Mouse (Mus musculus): ENCODE results near the gene 3110009E18Rik. TPM values are rescaled to one million over a fixed set of nuclear protein-coding genes. Genes with fewer than 3 reads are reported as not detected.

The 3110009E18Rik gene
- polyA plus RNA-seq, 1 experiment: 5.6 TPM

- Histone ChIP-seq H3K27me3 (ENCODE audit: control insufficient read depth, insufficient read depth, low read length) (no peaks in the 10 kb centered on the region), H3K36me3 (ENCODE audit: control insufficient read depth, insufficient read depth, low read length) (no peaks in the 10 kb centered on the region), H3K4me3 (ENCODE audit: control insufficient read depth, low read depth, low read length) (no peak overlapping the region), H3K4me1 (ENCODE audit: control insufficient read depth, insufficient read depth, low read length) (no peaks in the 10 kb centered on the region), H3K27ac (ENCODE audit: control insufficient read depth, insufficient read depth, low read depth, low read length) (no peak overlapping the region)
- TF ChIP-seq CTCF (IDR thresholded peaks at IDR 0.05; ENCODE audit: control insufficient read depth, insufficient read depth, insufficient replicate concordance, low read depth, low read length): no peak
- TF ChIP-seq POLR2A (IDR thresholded peaks at IDR 0.05; ENCODE audit: control insufficient read depth, low read depth, low read length): no peak
These were observed 47.7 kb downstream of the 3110009E18Rik start for GRCm38 (mm10) chr1:120168674-120169073.

GRCm38 (mm10) chr1:120170307-120170706 lies 49.3 kb downstream of the 3110009E18Rik start:
- Histone ChIP-seq H3K36me3 (ENCODE audit: control insufficient read depth, insufficient read depth, low read length) (no peaks in the 10 kb centered on the region), H3K27ac (ENCODE audit: control insufficient read depth, insufficient read depth, low read depth, low read length) (no peak overlapping the region), H3K27me3 (ENCODE audit: control insufficient read depth, insufficient read depth, low read length) (no peaks in the 10 kb centered on the region), H3K4me3 (ENCODE audit: control insufficient read depth, low read depth, low read length) (no peak overlapping the region), H3K4me1 (ENCODE audit: control insufficient read depth, insufficient read depth, low read length) (peaks cover 3% of the 10 kb centered on the region)
- TF ChIP-seq CTCF (IDR thresholded peaks at IDR 0.05; ENCODE audit: control insufficient read depth, insufficient read depth, insufficient replicate concordance, low read depth, low read length) (no peak), POLR2A (IDR thresholded peaks at IDR 0.05; ENCODE audit: control insufficient read depth, low read depth, low read length) (no peak)

DNA sequence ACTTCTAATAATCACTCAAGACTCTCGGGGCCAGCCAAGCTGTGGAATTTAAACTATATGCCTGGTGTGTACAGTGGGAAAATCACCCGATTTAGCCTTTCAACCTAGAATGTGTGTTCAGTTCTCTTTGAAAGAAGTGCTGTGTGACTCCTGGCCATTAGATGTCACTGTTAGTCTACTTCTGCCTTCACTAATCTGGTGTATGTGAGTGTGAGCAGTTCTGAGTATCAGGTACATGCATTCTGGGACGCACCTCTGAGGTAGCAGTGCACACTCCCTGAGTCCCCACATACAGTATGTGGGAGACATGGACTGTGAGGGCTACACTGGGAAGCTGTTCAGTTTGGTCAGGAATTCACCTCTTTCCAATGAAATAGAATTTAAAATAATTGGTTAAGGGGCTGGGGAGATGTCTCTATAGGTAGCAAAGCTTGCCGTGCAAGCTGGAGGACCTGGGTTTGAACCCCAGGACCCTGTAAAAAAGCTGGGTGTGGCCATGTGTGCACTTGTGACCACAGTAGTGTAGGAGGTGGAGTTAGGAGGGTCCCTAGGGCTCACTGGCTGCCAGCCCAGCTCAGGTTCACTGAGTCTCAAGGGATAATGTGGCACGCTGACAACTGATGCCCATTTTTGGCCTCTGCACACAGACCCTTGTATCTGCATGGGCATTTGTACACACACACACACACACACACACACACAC lies 51.0 kb downstream of the 3110009E18Rik start:
- TF ChIP-seq CTCF (IDR thresholded peaks at IDR 0.05; ENCODE audit: control insufficient read depth, insufficient read depth, insufficient replicate concordance, low read depth, low read length): no peak
- TF ChIP-seq POLR2A (IDR thresholded peaks at IDR 0.05; ENCODE audit: control insufficient read depth, low read depth, low read length): no peak
- no peaks in the 10 kb centered on the region for H3K27me3 ChIP-seq (ENCODE audit: control insufficient read depth, insufficient read depth, low read length)
- H3K4me3 ChIP-seq (ENCODE audit: control insufficient read depth, low read depth, low read length): no peak overlapping the region
- H3K27ac ChIP-seq (ENCODE audit: control insufficient read depth, insufficient read depth, low read depth, low read length): no peak overlapping the region
- no peaks in the 10 kb centered on the region for H3K36me3 ChIP-seq (ENCODE audit: control insufficient read depth, insufficient read depth, low read length)
- peaks cover 3% of the 10 kb centered on the region for H3K4me1 ChIP-seq (ENCODE audit: control insufficient read depth, insufficient read depth, low read length)

DNA sequence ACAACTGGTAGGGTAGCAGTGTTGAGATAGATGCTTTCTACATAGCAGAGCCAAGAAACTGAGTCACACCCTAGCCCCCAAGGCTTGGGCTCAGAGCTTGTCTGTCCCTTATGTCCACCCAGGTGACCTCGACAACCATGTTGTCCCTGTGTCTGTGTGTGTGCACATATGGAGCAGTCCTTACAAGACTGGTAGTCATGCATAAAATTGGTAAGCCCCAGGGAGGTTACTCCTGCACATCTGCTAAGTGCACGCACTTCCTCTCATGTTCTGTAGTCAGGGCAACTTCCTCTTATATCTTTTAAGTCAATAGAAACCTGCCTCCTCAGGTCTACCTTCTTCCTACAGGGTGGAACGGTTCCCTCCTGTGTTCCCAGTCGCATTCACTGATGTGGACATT lies 54.0 kb downstream of the 3110009E18Rik start:
- Histone ChIP-seq H3K36me3 (ENCODE audit: control insufficient read depth, insufficient read depth, low read length) (no peaks in the 10 kb centered on the region), H3K27ac (ENCODE audit: control insufficient read depth, insufficient read depth, low read depth, low read length) (no peak overlapping the region), H3K4me1 (ENCODE audit: control insufficient read depth, insufficient read depth, low read length) (peaks cover 3% of the 10 kb centered on the region), H3K27me3 (ENCODE audit: control insufficient read depth, insufficient read depth, low read length) (no peaks in the 10 kb centered on the region), H3K4me3 (ENCODE audit: control insufficient read depth, low read depth, low read length) (no peak overlapping the region)
- TF ChIP-seq POLR2A (IDR thresholded peaks at IDR 0.05; ENCODE audit: control insufficient read depth, low read depth, low read length) (no peak), CTCF (IDR thresholded peaks at IDR 0.05; ENCODE audit: control insufficient read depth, insufficient read depth, insufficient replicate concordance, low read depth, low read length) (no peak)

GRCm38 (mm10) chr1:120176313-120176712 lies 55.3 kb downstream of the 3110009E18Rik start:
- Histone ChIP-seq H3K4me1 (ENCODE audit: control insufficient read depth, insufficient read depth, low read length) (peaks cover 3% of the 10 kb centered on the region), H3K4me3 (ENCODE audit: control insufficient read depth, low read depth, low read length) (no peak overlapping the region), H3K27ac (ENCODE audit: control insufficient read depth, insufficient read depth, low read depth, low read length) (no peak overlapping the region), H3K36me3 (ENCODE audit: control insufficient read depth, insufficient read depth, low read length) (no peaks in the 10 kb centered on the region), H3K27me3 (ENCODE audit: control insufficient read depth, insufficient read depth, low read length) (no peaks in the 10 kb centered on the region)
- TF ChIP-seq POLR2A (IDR thresholded peaks at IDR 0.05; ENCODE audit: control insufficient read depth, low read depth, low read length): no peak
- TF ChIP-seq CTCF (IDR thresholded peaks at IDR 0.05; ENCODE audit: control insufficient read depth, insufficient read depth, insufficient replicate concordance, low read depth, low read length): no peak

GRCm38 (mm10) chr1:120177141-120177540 lies 56.2 kb downstream of the 3110009E18Rik start:
- Histone ChIP-seq H3K27ac (ENCODE audit: control insufficient read depth, insufficient read depth, low read depth, low read length) (no peak overlapping the region), H3K27me3 (ENCODE audit: control insufficient read depth, insufficient read depth, low read length) (no peaks in the 10 kb centered on the region), H3K36me3 (ENCODE audit: control insufficient read depth, insufficient read depth, low read length) (no peaks in the 10 kb centered on the region), H3K4me3 (ENCODE audit: control insufficient read depth, low read depth, low read length) (no peak overlapping the region), H3K4me1 (ENCODE audit: control insufficient read depth, insufficient read depth, low read length) (peaks cover 3% of the 10 kb centered on the region)
- TF ChIP-seq CTCF (IDR thresholded peaks at IDR 0.05; ENCODE audit: control insufficient read depth, insufficient read depth, insufficient replicate concordance, low read depth, low read length): no peak
- TF ChIP-seq POLR2A (IDR thresholded peaks at IDR 0.05; ENCODE audit: control insufficient read depth, low read depth, low read length): no peak

DNA sequence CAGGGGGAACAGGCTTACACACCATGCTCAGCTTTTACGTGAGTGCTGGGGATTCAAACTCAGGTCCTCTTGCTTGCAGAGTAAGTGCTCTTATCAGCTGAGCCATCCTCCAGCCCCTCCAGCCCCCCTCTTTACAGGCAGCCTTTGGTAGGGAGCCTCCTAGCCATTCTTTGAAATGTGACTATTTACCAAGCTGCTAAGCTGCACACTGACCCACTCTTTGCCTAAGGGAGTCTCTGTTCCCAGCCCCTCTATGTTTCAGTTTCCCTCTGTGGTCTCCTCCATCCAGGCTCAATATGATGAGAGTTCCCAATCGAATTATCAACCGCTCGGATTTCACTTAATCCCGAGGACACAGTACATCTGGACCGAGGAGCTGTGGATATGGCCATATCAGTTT lies 65.2 kb downstream of the 3110009E18Rik start:
- no peak for TF ChIP-seq POLR2A (IDR thresholded peaks at IDR 0.05; ENCODE audit: control insufficient read depth, low read depth, low read length)
- TF ChIP-seq CTCF (IDR thresholded peaks at IDR 0.05; ENCODE audit: control insufficient read depth, insufficient read depth, insufficient replicate concordance, low read depth, low read length): no peak

More for the DNA sequence above, 65.2 kb downstream of the 3110009E18Rik start:
- Histone ChIP-seq H3K4me3 (ENCODE audit: control insufficient read depth, low read depth, low read length) (no peak overlapping the region), H3K36me3 (ENCODE audit: control insufficient read depth, insufficient read depth, low read length) (no peaks in the 10 kb centered on the region), H3K27me3 (ENCODE audit: control insufficient read depth, insufficient read depth, low read length) (no peaks in the 10 kb centered on the region), H3K4me1 (ENCODE audit: control insufficient read depth, insufficient read depth, low read length) (no peaks in the 10 kb centered on the region), H3K27ac (ENCODE audit: control insufficient read depth, insufficient read depth, low read depth, low read length) (no peak overlapping the region)

Data from testis, adult 2 months (tissue).